Mouse (Mus musculus) lung, postnatal 25 days (tissue): ENCODE data around the gene Ahcyl1.
A peak's percentile ranks its signal among the peaks of the same experiment; 100 is the strongest.
"Not testable (repeated sequence)": the region's sequence is repeated elsewhere in the genome, so short reads cannot be mapped to it uniquely, and the experiment has no call there.

Experiments
- DNase-seq: peaks from one replicate; pipeline ENCODE4 v3.0.0; 2022; ENCODE audit warnings: low spot score

Ahcyl1 gene

DNA sequence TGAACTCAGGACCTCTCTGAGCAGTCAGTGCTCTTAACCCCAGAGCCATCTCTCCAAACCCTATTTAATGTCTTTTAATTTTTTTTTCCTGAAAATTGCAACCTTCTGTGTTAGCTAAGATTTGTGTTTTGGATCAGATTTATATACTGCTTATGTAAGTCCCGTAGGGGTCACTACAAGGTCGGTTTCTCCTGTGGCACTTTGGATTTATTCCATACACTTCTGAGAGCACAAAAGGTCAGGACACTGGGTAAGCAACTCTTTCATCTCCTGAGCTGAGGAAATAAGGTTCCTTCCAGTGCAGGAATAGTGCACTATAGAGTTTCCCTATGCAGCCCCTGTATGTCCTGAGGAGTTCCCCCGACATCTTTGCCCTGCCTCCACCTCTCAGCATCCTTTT lies 40.9 kb downstream of the Ahcyl1 start:
- DNase-seq, result no peak

DNA sequence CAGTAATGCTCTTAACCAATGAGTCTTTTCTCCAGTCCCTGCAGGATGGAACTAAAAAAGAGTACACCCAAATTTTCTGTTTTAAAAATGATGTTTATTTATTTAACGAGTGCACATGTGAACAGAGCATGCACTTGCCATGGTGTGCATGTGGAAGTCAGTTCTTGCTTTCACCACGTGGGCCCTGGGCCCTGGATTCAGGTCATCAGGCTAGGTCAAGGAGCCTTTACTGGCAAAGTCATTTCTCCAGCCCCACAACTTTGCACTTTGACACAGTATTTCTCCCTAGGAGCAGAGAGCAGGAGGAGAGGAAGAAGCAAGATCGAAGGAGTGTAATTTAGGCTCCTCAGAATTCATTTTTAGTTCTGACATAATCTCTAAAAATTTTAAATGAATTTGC lies 41.5 kb downstream of the Ahcyl1 start:
- no peak for DNase-seq

GRCm38 (mm10) chr3:107652968-107653367 lies 43.4 kb downstream of the Ahcyl1 start:
- DNase-seq, result no peak

DNA sequence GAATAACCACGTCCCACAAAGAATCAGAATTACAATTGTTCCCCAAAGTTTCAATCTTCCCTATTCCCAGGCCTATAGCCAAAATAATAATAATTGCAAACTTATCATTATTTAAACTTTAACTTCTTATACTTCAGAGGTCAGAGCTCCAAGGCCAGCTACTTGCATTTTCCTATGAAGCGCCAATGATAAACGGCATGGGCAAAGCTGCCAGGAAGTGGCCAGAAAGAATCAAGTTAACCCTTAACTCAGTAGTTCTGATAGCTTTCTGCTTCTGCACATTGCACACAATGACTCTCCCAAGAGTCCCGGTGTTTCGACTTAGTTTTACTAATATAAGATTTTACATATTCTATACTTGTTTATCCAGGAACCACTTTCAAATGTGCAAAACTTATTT lies 46.1 kb downstream of the Ahcyl1 start:
- DNase-seq, result not testable (repeated sequence)

DNA sequence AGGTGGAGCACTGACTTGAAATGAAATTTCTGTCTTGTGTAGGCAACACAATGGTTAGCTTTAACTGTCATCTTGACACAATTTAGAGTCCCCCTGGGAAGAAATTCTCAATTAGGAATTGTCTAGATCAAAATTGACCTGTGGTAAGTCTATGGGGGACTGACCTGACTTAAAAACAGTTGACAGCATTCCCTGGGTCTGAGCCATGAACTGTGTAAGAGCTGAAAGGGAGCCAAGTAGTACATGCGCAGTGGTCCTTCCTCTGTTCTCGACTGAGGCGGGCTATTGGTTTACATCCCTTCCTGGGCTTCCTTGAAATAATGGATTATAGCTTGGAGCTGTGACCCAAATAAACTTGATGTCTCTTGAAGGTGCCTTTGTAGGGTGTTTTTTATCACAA lies 49.4 kb downstream of the Ahcyl1 start:
- no peak for DNase-seq

- peak; percentile 20 for DNase-seq
These were observed 58.7 kb downstream of the Ahcyl1 start for GRCm38 (mm10) chr3:107637606-107638172.

DNA sequence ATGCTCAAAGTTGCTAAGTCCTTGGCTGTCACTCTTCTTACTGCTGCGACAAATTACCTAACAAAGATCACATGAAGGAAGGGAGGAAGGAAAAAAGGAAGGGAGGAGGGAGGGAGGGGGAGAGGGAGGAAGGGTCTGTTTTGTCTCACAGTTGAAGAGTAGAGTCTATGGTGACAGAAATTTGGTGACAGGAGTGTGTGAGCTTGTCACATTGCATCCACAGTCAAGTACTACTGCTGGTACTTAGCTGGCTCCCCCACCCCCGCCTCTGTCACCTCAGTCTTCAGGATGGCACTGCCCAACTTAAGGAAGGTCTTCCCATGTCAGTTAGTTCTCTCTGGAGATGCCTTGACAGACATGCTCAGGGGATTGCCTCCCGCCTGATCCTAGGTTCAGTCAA lies 60.1 kb downstream of the Ahcyl1 start:
- no peak for DNase-seq

- DNase-seq, result no peak
These were observed 60.5 kb downstream of the Ahcyl1 start for GRCm38 (mm10) chr3:107635836-107636235.

- DNase-seq, result no peak
These were observed 62.5 kb downstream of the Ahcyl1 start for GRCm38 (mm10) chr3:107633906-107634305.

DNA sequence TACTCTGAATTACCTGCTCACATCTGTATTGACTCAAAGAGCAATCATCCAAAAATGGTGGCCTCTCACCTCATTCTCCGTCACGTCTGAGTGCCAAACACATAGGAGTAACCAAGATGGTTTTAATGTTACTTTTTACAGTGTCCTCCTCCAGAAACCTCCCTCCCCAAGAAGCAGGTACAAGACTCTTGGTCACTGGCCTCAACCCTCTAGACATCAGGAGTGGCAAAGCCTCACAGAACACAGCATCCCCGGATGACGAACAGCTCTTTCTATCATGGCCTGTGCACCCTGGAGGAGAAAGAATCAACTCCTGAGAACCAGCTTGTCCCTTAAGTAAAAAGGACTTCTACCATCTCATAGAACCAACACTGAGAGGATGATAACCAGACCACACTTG lies 63.6 kb downstream of the Ahcyl1 start:
- DNase-seq, result no peak

- peak; percentile 96 for DNase-seq
These were observed 64.8 kb downstream of the Ahcyl1 start, which contains the start of gene Strip1 for GRCm38 (mm10) chr3:107631523-107631958. Strip1 (minus strand) TSS chr3:107631694.

GRCm38 (mm10) chr3:107630682-107631522 lies 65.5 kb downstream of the Ahcyl1 start, which contains the start of gene Gm10961:
Gm10961 (plus strand) TSS chr3:107631322.
- DNase-seq, result peak; percentile 26

DNA sequence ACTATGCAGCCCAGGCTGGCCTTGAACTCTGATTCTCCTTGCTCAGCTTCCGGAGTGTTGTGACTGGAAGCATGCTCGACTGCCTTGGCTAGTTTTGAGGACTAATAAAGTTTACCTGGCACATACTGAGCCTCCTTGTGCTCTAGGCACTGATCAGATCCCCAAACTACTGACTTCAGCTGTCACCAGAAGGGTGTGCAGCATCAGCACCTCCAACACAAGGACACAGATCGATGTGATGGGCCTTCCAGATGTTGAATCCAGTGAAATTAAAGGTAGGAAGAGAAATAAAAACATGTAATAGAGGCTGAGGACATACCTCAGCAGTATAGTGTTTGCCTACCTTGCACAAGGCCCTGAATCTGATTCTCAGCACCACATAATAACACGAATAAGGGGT lies 66.9 kb downstream of the Ahcyl1 start:
- no peak for DNase-seq

GRCm38 (mm10) chr3:107628551-107628950 lies 67.8 kb downstream of the Ahcyl1 start:
- DNase-seq, result no peak

- no peak for DNase-seq
These were observed 68.7 kb downstream of the Ahcyl1 start for GRCm38 (mm10) chr3:107627641-107628040.

DNA sequence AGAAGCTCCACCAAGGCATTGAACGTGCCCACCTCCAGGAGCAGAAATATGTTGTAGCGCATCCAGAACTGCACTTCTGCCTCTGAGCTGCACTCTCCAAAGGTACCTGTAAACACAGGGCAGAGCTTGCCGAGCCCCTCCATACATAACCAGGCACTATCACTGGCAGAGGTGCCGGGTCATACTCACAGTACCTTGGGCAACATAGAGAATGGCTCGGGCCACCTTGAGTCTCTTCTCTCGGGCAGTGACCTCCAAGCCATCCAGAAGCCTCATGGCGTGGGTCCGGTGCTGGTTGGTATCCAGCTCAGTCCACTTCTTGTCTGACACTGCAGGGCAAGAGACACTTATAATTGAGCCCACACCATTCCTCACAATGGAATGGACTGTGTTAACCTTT lies 69.6 kb downstream of the Ahcyl1 start:
- DNase-seq, result no peak

DNA sequence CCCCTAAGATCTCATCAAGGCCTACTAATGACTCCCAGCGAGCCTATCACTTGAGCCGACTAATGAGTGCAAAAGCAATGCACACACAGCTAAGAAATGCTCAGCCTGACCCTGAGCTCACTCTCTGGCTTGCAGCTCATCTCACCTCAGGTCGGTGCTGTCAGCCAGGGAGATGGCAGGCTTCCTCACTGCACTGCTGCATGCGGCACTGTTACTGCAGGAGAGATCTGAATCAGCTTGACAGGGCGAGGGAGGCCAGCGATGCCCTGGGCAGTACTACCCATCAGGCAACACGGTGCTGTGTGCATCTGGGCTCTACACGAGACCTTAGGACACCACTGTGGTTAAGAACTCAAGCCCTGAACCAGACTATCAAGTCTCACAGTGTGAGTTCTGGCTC lies 70.8 kb downstream of the Ahcyl1 start:
- no peak for DNase-seq

DNA sequence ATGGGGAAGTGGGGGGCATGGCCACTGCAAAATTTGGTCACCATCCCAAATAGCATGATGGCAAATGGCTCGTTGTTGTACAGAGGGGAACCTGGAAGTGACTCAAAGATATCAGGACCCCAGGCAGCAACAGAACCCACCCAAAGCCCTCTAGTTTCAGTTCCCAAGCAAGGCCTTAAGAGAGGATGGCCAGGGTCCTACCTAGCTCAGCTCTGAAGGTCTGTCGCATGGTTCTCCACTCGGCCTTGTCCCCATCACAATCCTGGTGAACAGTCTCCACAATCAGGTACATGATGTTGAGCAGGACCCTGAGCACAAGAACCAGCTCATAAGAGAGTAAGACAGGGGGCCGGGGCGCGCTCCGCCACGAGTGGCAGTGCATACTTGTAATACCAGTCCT lies 71.9 kb downstream of the Ahcyl1 start:
- DNase-seq, result no peak

DNA sequence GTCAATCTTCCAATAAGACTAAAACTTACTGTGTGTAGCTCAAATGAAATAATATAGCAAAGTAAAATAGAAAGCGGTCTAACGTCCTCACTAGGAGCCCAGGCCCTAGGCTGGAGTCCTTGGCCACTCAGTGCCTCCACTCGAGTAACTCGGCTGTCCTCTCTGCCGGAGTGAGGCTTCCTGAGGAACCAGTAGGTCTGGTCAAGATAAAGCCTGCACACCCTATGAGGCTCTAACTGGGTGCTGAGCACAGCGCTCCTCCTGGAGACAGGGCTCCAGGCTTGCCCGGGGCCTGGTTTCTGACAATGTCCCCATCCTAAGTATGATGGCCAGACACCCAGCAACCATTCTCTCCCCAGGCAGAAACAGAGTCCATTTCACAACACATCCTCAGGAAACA lies 73.8 kb downstream of the Ahcyl1 start:
- no peak for DNase-seq

DNA sequence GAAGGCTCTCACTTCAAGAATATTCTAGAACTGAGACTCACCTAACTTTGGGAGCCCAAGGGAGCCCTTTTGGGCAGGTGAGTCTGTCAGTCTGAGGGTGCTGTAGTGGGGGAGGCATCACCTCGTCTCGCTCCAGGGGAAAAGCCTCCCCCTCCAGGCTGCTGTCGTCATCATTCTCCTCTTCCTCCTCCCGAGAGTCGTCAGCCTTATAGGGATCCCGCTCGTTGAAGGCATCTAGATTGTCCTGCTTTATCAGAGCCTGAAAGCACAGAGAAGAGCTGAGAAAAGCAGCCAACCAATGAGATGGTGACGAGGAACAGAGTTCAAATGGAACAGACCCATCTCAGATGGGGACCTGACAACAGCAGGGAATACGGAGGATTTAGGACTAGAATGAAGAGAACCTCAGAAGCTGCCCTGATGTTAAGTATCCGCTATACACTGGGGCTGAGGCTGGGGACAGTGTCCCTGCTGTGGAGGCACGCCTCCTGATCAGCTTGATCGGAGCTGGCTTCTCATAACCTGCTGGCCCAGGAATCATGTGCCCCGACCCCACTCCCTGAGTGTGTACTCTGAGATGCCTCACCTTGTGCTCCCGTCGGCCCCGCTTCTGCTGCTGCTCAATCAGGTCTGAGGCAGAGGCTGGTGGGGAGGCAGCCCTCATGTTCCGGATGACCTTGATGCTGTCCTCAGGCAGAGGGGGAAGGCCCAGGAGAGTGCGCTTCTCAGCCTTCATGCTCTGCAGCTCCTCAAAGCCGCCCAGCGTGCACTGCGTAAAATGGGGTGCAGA lies 74.9 kb downstream of the Ahcyl1 start:
- DNase-seq, result no peak

DNA sequence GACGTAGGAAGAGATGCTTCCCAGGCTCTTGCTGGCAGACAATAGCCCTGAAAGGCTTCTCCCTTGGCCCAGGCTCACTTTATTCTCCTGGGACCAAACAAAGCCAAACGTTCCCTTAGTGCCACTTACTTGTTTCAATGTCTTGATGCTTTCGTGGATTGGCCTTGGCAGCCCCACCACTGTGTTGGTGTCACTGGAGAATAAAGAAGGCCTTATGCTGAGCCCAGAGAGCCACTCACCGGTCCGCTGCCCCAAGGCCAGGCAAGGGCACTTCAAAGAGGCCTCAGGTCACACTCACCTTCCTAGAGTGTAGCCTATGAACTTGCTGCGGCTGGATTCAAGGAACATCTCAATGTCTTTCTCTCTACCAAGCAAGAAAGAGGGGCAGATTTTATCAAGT lies 76.4 kb downstream of the Ahcyl1 start:
- no peak for DNase-seq

DNA sequence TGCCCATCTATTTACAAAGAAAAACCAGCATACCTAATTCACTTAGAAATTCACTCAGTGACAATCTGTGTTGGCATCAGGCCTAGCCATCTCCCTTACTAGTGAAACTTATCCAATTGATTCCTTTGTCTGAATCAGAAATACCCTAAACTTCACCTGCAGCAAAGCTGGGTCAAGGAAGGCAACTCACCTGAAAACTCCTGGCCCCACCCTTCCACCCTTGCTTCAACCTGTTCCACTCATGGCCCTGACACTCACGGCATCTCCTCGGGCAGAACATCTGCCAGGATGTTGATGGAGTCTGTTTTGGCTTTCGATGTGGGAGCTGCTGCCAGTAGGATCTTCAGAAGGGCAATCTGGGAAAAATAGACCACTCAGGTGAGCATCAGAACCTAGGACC lies 78.6 kb downstream of the Ahcyl1 start:
- no peak for DNase-seq
